Mouse (Mus musculus) CH12.LX (cell line): ENCODE results near the gene Tmem74b. TPM values are rescaled to one million over a fixed set of nuclear protein-coding genes. Genes with fewer than 3 reads are reported as not detected.
A peak's percentile ranks its signal among the peaks of the same experiment; 100 is the strongest.

ENCODE experiments used
- DNase-seq: peaks from one replicate; pipeline ENCODE4 v3.0.0-alpha.2; 2013; ENCODE audit errors: extremely low read depth
- H3K27ac ChIP-seq: 2 replicates; pipeline ENCODE4 v1.5.1; 2012; ENCODE audit warnings: low read depth, mild to moderate bottlenecking, control low read depth, moderate library complexity; ENCODE audit not compliant: insufficient read depth
- H3K27me3 ChIP-seq: replicated peaks from 2 replicates; pipeline ENCODE3; 2012; ENCODE audit warnings: inconsistent platforms
- H3K36me3 ChIP-seq, 2 experiments: replicated peaks in 1 of 2; 2 replicates each; pipeline versions ENCODE3 to v1.6.1; 2012; ENCODE audit warnings: inconsistent platforms in 1 of 2, low read length in 1 of 2, mild to moderate bottlenecking in 1 of 2, mixed read lengths in 1 of 2, moderate library complexity in 1 of 2; ENCODE audit not compliant: control insufficient read depth in 1 of 2, insufficient read depth in 1 of 2
- H3K4me1 ChIP-seq, 2 experiments: 2 replicates each; pipeline ENCODE4 v1.6.1; 2012; ENCODE audit warnings: inconsistent platforms in 1 of 2, moderate library complexity in 1 of 2; ENCODE audit not compliant: insufficient read depth in 2 of 2, control insufficient read depth in 1 of 2
- H3K4me2 ChIP-seq: 2 replicates; pipeline ENCODE4 v1.6.1; 2012; ENCODE audit warnings: low read depth, mild to moderate bottlenecking, control low read depth; ENCODE audit not compliant: poor library complexity, insufficient read depth, severe bottlenecking
- H3K4me3 ChIP-seq, 3 experiments: fragments of 150-350 bp in 1 of 3; sonication (generic) in 1 of 3; replicated peaks in 1 of 3; 2 replicates each; pipeline versions ENCODE3 to v1.5.1; 2011 to 2012; ENCODE audit warnings: low read depth in 2 of 3, low read length in 2 of 3, mild to moderate bottlenecking in 2 of 3, moderate library complexity in 2 of 3, control low read depth in 1 of 3, improper control_type of control experiment in 1 of 3, inconsistent platforms in 1 of 3, mixed read lengths in 1 of 3; ENCODE audit not compliant: poor library complexity in 1 of 3
- H3K79me2 ChIP-seq: replicated peaks from 2 replicates; pipeline ENCODE4 v1.6.1; 2012; ENCODE audit warnings: mild to moderate bottlenecking, moderate library complexity; ENCODE audit not compliant: control insufficient read depth, poor library complexity, insufficient read depth, severe bottlenecking; ENCODE audit errors: extremely low read depth
- H3K9ac ChIP-seq: 2 replicates; pipeline ENCODE4 v1.6.1; 2012; ENCODE audit warnings: low read depth, mild to moderate bottlenecking, control low read depth, moderate library complexity; ENCODE audit not compliant: insufficient read depth
- H3K9me3 ChIP-seq: replicated peaks from 2 replicates; pipeline ENCODE3; 2012; ENCODE audit warnings: low read length, inconsistent platforms, mixed read lengths
- CHD1 ChIP-seq: IDR thresholded peaks from 2 replicates; pipeline ENCODE4 v1.6.1; 2012; ENCODE audit warnings: low read depth, low read length, improper control_type of control experiment, inconsistent platforms
- CHD2 ChIP-seq: IDR thresholded peaks from 2 replicates; pipeline ENCODE4 v1.6.1; 2011; ENCODE audit warnings: low read length, improper control_type of control experiment
- CTCF ChIP-seq, 2 experiments: IDR thresholded peaks in 1 of 2; conservative IDR thresholded peaks in 1 of 2; 2 replicates each; pipeline ENCODE4 v1.5.1; 2011 to 2012; ENCODE audit warnings: low read depth in 2 of 2, low read length in 2 of 2, improper control_type of control experiment in 1 of 2, inconsistent platforms in 1 of 2, mild to moderate bottlenecking in 1 of 2, moderate library complexity in 1 of 2
- E2F4 ChIP-seq: IDR thresholded peaks from 2 replicates; pipeline ENCODE4 v1.6.1; 2011; ENCODE audit warnings: low read depth, low read length, improper control_type of control experiment; ENCODE audit not compliant: insufficient replicate concordance
- EP300 ChIP-seq: IDR thresholded peaks from 2 replicates; pipeline ENCODE4 v1.6.1; 2011; ENCODE audit warnings: low read length, improper control_type of control experiment
- ETS1 ChIP-seq: conservative IDR thresholded peaks from 2 replicates; pipeline ENCODE4 v1.6.1; 2012; ENCODE audit warnings: low read depth, mild to moderate bottlenecking, inconsistent platforms, low read length, improper control_type of control experiment, moderate library complexity
- GABPA ChIP-seq: IDR thresholded peaks from 2 replicates; pipeline ENCODE4 v1.6.1; 2012; ENCODE audit warnings: low read depth, low read length, improper control_type of control experiment, inconsistent platforms; ENCODE audit not compliant: insufficient replicate concordance
- HCFC1 ChIP-seq: IDR thresholded peaks from 2 replicates; pipeline ENCODE4 v1.6.1; 2012; ENCODE audit warnings: low read depth, mild to moderate bottlenecking, inconsistent platforms, low read length, improper control_type of control experiment
- JUN ChIP-seq: IDR thresholded peaks from 2 replicates; pipeline ENCODE4 v1.6.1; 2011; ENCODE audit warnings: low read depth, mild to moderate bottlenecking, low read length, improper control_type of control experiment, moderate library complexity; ENCODE audit not compliant: insufficient read depth
- JUND ChIP-seq: conservative IDR thresholded peaks from 2 replicates; pipeline ENCODE4 v1.6.1; 2011; ENCODE audit warnings: low read depth, low read length, improper control_type of control experiment
- KAT2A ChIP-seq: IDR thresholded peaks from 2 replicates; pipeline ENCODE4 v1.6.1; 2012; ENCODE audit warnings: low read length, improper control_type of control experiment, inconsistent platforms; ENCODE audit not compliant: insufficient replicate concordance
- MAFK ChIP-seq: IDR thresholded peaks from 2 replicates; pipeline ENCODE4 v1.6.1; 2011; ENCODE audit warnings: low read length, improper control_type of control experiment; ENCODE audit not compliant: insufficient replicate concordance
- MAZ ChIP-seq: IDR thresholded peaks from 2 replicates; pipeline ENCODE4 v1.6.1; 2012; ENCODE audit warnings: low read depth, mild to moderate bottlenecking, inconsistent platforms, low read length, improper control_type of control experiment, moderate library complexity
- NELFE ChIP-seq: IDR thresholded peaks from 2 replicates; pipeline ENCODE4 v1.6.1; 2011; ENCODE audit warnings: low read depth, low read length, improper control_type of control experiment
- NRF1 ChIP-seq: IDR thresholded peaks from 2 replicates; pipeline ENCODE4 v1.6.1; 2014; ENCODE audit warnings: low read depth, mild to moderate bottlenecking, inconsistent platforms, low read length, improper control_type of control experiment, moderate library complexity
- PAX5 ChIP-seq: IDR thresholded peaks from 2 replicates; pipeline ENCODE4 v1.6.1; 2012; ENCODE audit warnings: low read length, inconsistent platforms, mixed read lengths
- POLR2A ChIP-seq: IDR thresholded peaks from 2 replicates; pipeline ENCODE4 v1.6.1; 2011; ENCODE audit warnings: low read depth, mild to moderate bottlenecking, improper control_type of control experiment, low read length
- POLR2AphosphoS2 ChIP-seq: IDR thresholded peaks from 2 replicates; pipeline ENCODE4 v1.6.1; 2011; ENCODE audit warnings: low read depth, low read length, improper control_type of control experiment
- RAD21 ChIP-seq: IDR thresholded peaks from 2 replicates; pipeline ENCODE4 v1.6.1; 2011; ENCODE audit warnings: low read depth, mild to moderate bottlenecking, low read length, improper control_type of control experiment, moderate library complexity
- SIN3A ChIP-seq: IDR thresholded peaks from 2 replicates; pipeline ENCODE4 v1.6.1; 2012; ENCODE audit warnings: low read length, improper control_type of control experiment, inconsistent platforms
- SMC3 ChIP-seq: IDR thresholded peaks from 2 replicates; pipeline ENCODE4 v1.6.1; 2011; ENCODE audit warnings: low read depth, low read length, improper control_type of control experiment
- TBP ChIP-seq: conservative IDR thresholded peaks from 2 replicates; pipeline ENCODE4 v1.6.1; 2011; ENCODE audit warnings: low read depth, low read length, improper control_type of control experiment
- TCF12 ChIP-seq: IDR thresholded peaks from 2 replicates; pipeline ENCODE4 v1.6.1; 2014; ENCODE audit warnings: low read depth, mild to moderate bottlenecking, inconsistent platforms, low read length, improper control_type of control experiment
- UBTF ChIP-seq: IDR thresholded peaks from 2 replicates; pipeline ENCODE4 v1.6.1; 2012; ENCODE audit warnings: low read depth, mild to moderate bottlenecking, inconsistent platforms, low read length, improper control_type of control experiment, moderate library complexity
- ZMIZ1 ChIP-seq: IDR thresholded peaks from 2 replicates; pipeline ENCODE4 v1.6.1; 2012; ENCODE audit warnings: low read depth, mild to moderate bottlenecking, inconsistent platforms, low read length, improper control_type of control experiment
- dilution Hi-C: fragments of 300-500 bp; cut with MboI; formaldehyde crosslinking; loops from 2 replicates; pipeline ENCODE4 v1.14.3; 2020; ENCODE audit warnings: low sequenced_read_pairs; ENCODE audit not compliant: extremely low pct_unique_long_range_greater_than_20kb, extremely low pct_ligation_motif_present
- in situ Hi-C: fragments of 300-500 bp; cut with MboI; formaldehyde crosslinking; loops from 3 replicates; pipeline ENCODE4 v1.14.3; 2019; ENCODE audit warnings: low sequenced_read_pairs, low pct_ligation_motif_present, low pct_unique_long_range_greater_than_20kb, mixed read lengths
- polyA plus RNA-seq: library from polyadenylated mRNA; unstranded; fragments of >175 nt; gene quantifications from 2 replicates; pipeline ENCODE4 v1.2.1, GENCODE M21; 2012; ENCODE audit warnings: low read depth; ENCODE audit not compliant: insufficient read length
- total RNA-seq, 2 experiments: library from RNA; depleted of rRNA; stranded (reverse); fragments of 300-350 nt in 1 of 2; fragments of >200 nt in 1 of 2; gene quantifications; 2 replicates each; pipeline ENCODE4 v1.2.3; 2012 to 2014

Tmem74b gene
- total and polyA plus RNA-seq, 3 experiments: 0.21 TPM; not detected in 2

DNA sequence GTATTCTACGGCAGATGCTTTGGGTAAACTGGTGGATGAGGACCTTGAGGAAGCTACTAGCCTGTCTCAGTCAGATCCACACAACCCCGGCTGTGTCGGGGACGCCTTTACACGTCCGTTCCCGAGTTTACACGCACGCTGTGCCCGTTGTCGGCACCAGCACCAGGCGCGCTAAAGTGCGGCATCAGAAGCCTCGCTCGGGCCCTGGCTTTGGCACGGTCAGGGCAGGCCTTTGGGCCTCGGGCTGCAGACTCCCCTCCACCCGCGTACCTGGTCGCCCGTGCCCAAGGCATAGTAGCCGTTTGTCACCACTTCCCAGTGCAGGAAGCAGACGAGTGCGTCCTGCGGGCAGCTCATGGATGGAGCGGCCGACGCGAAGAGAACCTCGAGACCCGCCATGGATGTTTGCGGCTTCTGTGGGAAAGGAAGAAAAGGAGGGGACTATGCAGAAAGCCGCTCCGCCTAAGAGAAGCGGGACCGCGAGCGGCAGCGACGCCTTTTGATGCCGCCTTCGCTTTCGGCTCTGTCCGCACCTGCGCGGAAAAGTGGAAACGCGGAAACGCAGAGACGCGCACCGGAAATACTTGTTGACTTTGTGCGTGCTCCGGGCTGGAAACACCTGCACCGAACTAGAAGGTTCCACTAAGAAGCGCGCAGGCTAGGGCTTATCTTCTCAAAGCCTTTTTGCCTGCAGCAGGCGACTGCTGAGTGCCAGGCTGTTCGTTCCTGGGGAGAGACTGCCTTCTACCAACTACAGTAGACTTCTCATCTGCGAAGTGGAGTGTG is 39.1 kb downstream of the Tmem74b start (continued):
- TF ChIP-seq CHD2 (peak; percentile 84), NRF1 (peak; percentile 83), EP300 (no peak), ZMIZ1 (peak; percentile 84), JUN (no peak; the same call in 1 of the 2 replicates), MAFK (no peak), POLR2A (peak; percentile 94), POLR2AphosphoS2 (peak; percentile 72; the same call in 1 of the 2 replicates), SIN3A (peak; percentile 83), UBTF (peak; percentile 19; the same call in 1 of the 2 replicates), CHD1 (no peak), HCFC1 (peak; percentile 97), CTCF (conservative IDR thresholded peaks at IDR 0.05 in 1 of 2, IDR thresholded peaks at IDR 0.05 in 1 of 2; ENCODE audit: low read depth in 2 of 2, low read length in 2 of 2) (no peak), TBP (peak; percentile 98), NELFE (peak; percentile 90), RAD21 (no peak), GABPA (peak; percentile 32; the same call in 1 of the 2 replicates), JUND (peak; percentile 34; the same call in 1 of the 2 replicates), TCF12 (peak; percentile 94), SMC3 (no peak), MAZ (peak; percentile 60; the same call in 1 of the 2 replicates)

DNA sequence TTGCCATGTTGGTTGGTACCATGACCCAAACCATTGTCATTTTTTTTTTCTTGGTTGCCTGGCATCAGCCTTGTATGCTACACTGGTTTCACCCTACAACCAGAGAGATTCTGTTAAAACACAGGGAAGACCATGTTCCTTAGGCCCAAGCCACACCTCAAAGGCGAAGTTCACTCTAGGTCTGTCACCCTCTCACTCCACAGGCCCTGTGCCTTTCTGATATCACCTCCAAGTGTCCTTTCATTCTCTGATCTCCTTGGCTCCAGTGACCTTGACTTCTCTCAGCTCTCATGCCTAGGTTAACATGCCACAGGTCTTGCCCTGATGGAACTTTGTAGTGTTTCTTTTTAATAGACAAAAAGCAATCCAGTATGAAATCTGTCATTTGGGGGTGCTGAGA is 40.3 kb downstream of the Tmem74b start:
- TF ChIP-seq ETS1 (no peak), NRF1 (no peak), GABPA (no peak), KAT2A (no peak), PAX5 (no peak), E2F4 (no peak), JUN (no peak), EP300 (no peak)
- no peak for DNase-seq

More for the DNA sequence above, 40.3 kb downstream of the Tmem74b start:
- peaks cover 18% of the 10 kb centered on the region for H3K27me3 ChIP-seq
- no peak overlapping the region for H3K4me3 ChIP-seq
- H3K79me2 ChIP-seq: peaks cover 27% of the 10 kb centered on the region
- peaks cover 0 to 16% of the 10 kb centered on the region in 2 experiments for H3K36me3 ChIP-seq
- no peak overlapping the region for H3K4me2 ChIP-seq
- H3K4me1 ChIP-seq: peaks cover 9 to 28% of the 10 kb centered on the region in 2 experiments
- dilution Hi-C loops (no loop called here), in situ Hi-C loops (no loop called here)
- no peak overlapping the region for H3K9ac ChIP-seq
- H3K9me3 ChIP-seq: no peaks in the 10 kb centered on the region
- H3K27ac ChIP-seq: no peak overlapping the region
